Mouse (Mus musculus): ENCODE results near the gene Gm44511. TPM values are rescaled to one million over a fixed set of nuclear protein-coding genes. Genes with fewer than 3 reads are reported as not detected.
"Not testable (repeated sequence)": the region's sequence is repeated elsewhere in the genome, so short reads cannot be mapped to it uniquely, and the experiment has no call there.

Gm44511 gene
- polyA plus RNA-seq, 1 experiment: not detected

GRCm38 (mm10) chr6:128799144-128799895 is 26.8 kb downstream of the Gm44511 start:
- H3K36me3 ChIP-seq (ENCODE audit: control insufficient read depth, insufficient read depth, low read length, poor library complexity, severe bottlenecking); H3K4me1 ChIP-seq (ENCODE audit: control insufficient read depth, insufficient read depth, low read length): not testable (repeated sequence)
- peak overlapping the region; percentile 45; the same call in 1 of the 2 replicates for H3K27ac ChIP-seq (ENCODE audit: insufficient read depth, low read length)

GRCm38 (mm10) chr6:128798772-128799143 is 27.4 kb downstream of the Gm44511 start:
- peak overlapping the region; percentile 93 for H3K4me3 ChIP-seq (ENCODE audit: low read depth, low read length)
- not testable (repeated sequence) for H3K36me3 ChIP-seq (ENCODE audit: control insufficient read depth, insufficient read depth, low read length, poor library complexity, severe bottlenecking)

More at GRCm38 (mm10) chr6:128799144-128799895, 26.8 kb downstream of the Gm44511 start:
- H3K27me3 ChIP-seq (ENCODE audit: control insufficient read depth, insufficient read depth, low read length, poor library complexity, severe bottlenecking); H3K9me3 ChIP-seq (replicated peaks; ENCODE audit: control insufficient read depth, insufficient read depth, low read length, poor library complexity, severe bottlenecking): not testable (repeated sequence)
- Histone ChIP-seq H3K9ac (ENCODE audit: low read depth, poor library complexity, severe bottlenecking) (peak overlapping the region; percentile 69), H3K4me3 (ENCODE audit: low read depth, low read length) (peak overlapping the region; percentile 93)
- TF ChIP-seq CTCF (IDR thresholded peaks at IDR 0.05; ENCODE audit: low read depth, low read length) (peak; percentile 41), EP300 (IDR thresholded peaks at IDR 0.05; ENCODE audit: insufficient read depth, low read depth, low read length) (0 out of 2 replicates have a peak, but pooled peaks have one; percentile 61)

GRCm38 (mm10) chr6:128797936-128798771 is 28.0 kb downstream of the Gm44511 start:
- Histone ChIP-seq H3K27ac (ENCODE audit: insufficient read depth, low read length) (no peak overlapping the region; the same call in 1 of the 2 replicates), H3K36me3 (ENCODE audit: control insufficient read depth, insufficient read depth, low read length, poor library complexity, severe bottlenecking) (no peaks in the 10 kb centered on the region), H3K9me3 (replicated peaks; ENCODE audit: control insufficient read depth, insufficient read depth, low read length, poor library complexity, severe bottlenecking) (no peaks in the 10 kb centered on the region), H3K9ac (ENCODE audit: low read depth, poor library complexity, severe bottlenecking) (peak overlapping the region; percentile 22), H3K4me1 (ENCODE audit: control insufficient read depth, insufficient read depth, low read length) (no peaks in the 10 kb centered on the region), H3K27me3 (ENCODE audit: control insufficient read depth, insufficient read depth, low read length, poor library complexity, severe bottlenecking) (no peaks in the 10 kb centered on the region), H3K4me3 (ENCODE audit: low read depth, low read length) (peak overlapping the region; percentile 48)
- TF ChIP-seq POLR2A (IDR thresholded peaks at IDR 0.05; ENCODE audit: insufficient read depth, low read length) (no peak), EP300 (IDR thresholded peaks at IDR 0.05; ENCODE audit: insufficient read depth, low read depth, low read length) (no peak), CTCF (IDR thresholded peaks at IDR 0.05; ENCODE audit: low read depth, low read length) (no peak)

More at GRCm38 (mm10) chr6:128798772-128799143, 27.4 kb downstream of the Gm44511 start:
- H3K4me1 ChIP-seq (ENCODE audit: control insufficient read depth, insufficient read depth, low read length); H3K27me3 ChIP-seq (ENCODE audit: control insufficient read depth, insufficient read depth, low read length, poor library complexity, severe bottlenecking); H3K9me3 ChIP-seq (replicated peaks; ENCODE audit: control insufficient read depth, insufficient read depth, low read length, poor library complexity, severe bottlenecking): not testable (repeated sequence)
- Histone ChIP-seq H3K27ac (ENCODE audit: insufficient read depth, low read length) (peak overlapping the region; percentile 45; the same call in 1 of the 2 replicates), H3K9ac (ENCODE audit: low read depth, poor library complexity, severe bottlenecking) (peak overlapping the region; percentile 69)

- Histone ChIP-seq H3K9ac (ENCODE audit: low read depth, poor library complexity, severe bottlenecking) (no peak overlapping the region; the same call in 1 of the 2 replicates), H3K4me1 (ENCODE audit: control insufficient read depth, insufficient read depth, low read length) (no peaks in the 10 kb centered on the region), H3K27ac (ENCODE audit: insufficient read depth, low read length) (no peak overlapping the region), H3K4me3 (ENCODE audit: low read depth, low read length) (peak overlapping the region; percentile 18; the same call in 1 of the 2 replicates), H3K27me3 (ENCODE audit: control insufficient read depth, insufficient read depth, low read length, poor library complexity, severe bottlenecking) (no peaks in the 10 kb centered on the region), H3K36me3 (ENCODE audit: control insufficient read depth, insufficient read depth, low read length, poor library complexity, severe bottlenecking) (no peaks in the 10 kb centered on the region), H3K9me3 (replicated peaks; ENCODE audit: control insufficient read depth, insufficient read depth, low read length, poor library complexity, severe bottlenecking) (no peaks in the 10 kb centered on the region)
- no peak for TF ChIP-seq POLR2A (IDR thresholded peaks at IDR 0.05; ENCODE audit: insufficient read depth, low read length)
- TF ChIP-seq EP300 (IDR thresholded peaks at IDR 0.05; ENCODE audit: insufficient read depth, low read depth, low read length): no peak
- no peak for TF ChIP-seq CTCF (IDR thresholded peaks at IDR 0.05; ENCODE audit: low read depth, low read length)
These were observed 28.8 kb downstream of the Gm44511 start for GRCm38 (mm10) chr6:128797185-128797905.

GRCm38 (mm10) chr6:128796321-128796955 is 29.7 kb downstream of the Gm44511 start:
- Histone ChIP-seq H3K4me1 (ENCODE audit: control insufficient read depth, insufficient read depth, low read length) (no peaks in the 10 kb centered on the region), H3K27ac (ENCODE audit: insufficient read depth, low read length) (no peak overlapping the region), H3K4me3 (ENCODE audit: low read depth, low read length) (no peak overlapping the region), H3K9ac (ENCODE audit: low read depth, poor library complexity, severe bottlenecking) (no peak overlapping the region), H3K36me3 (ENCODE audit: control insufficient read depth, insufficient read depth, low read length, poor library complexity, severe bottlenecking) (no peaks in the 10 kb centered on the region), H3K9me3 (replicated peaks; ENCODE audit: control insufficient read depth, insufficient read depth, low read length, poor library complexity, severe bottlenecking) (no peaks in the 10 kb centered on the region), H3K27me3 (ENCODE audit: control insufficient read depth, insufficient read depth, low read length, poor library complexity, severe bottlenecking) (no peaks in the 10 kb centered on the region)
- TF ChIP-seq EP300 (IDR thresholded peaks at IDR 0.05; ENCODE audit: insufficient read depth, low read depth, low read length) (no peak), CTCF (IDR thresholded peaks at IDR 0.05; ENCODE audit: low read depth, low read length) (no peak), POLR2A (IDR thresholded peaks at IDR 0.05; ENCODE audit: insufficient read depth, low read length) (no peak)

Data from ES-Bruce4 (cell line).